Mouse (Mus musculus) kidney, adult 2 months (tissue): Measurements from ENCODE around the gene Nol10. TPM values are rescaled to one million over a fixed set of nuclear protein-coding genes. Genes with fewer than 3 reads are reported as not detected.

ENCODE experiments used
- DNase-seq: peaks from one replicate; pipeline ENCODE4 v3.0.0; 2021
- H3K27ac ChIP-seq: fragments of 200-500 bp; 2 replicates; pipeline ENCODE4 v1.5.1; 2012; ENCODE audit warnings: low read depth, low read length, control low read depth, inconsistent platforms; ENCODE audit not compliant: insufficient read depth
- H3K27me3 ChIP-seq: fragments of 200-500 bp; replicated peaks from 2 replicates; pipeline ENCODE4 v1.6.1; 2012; ENCODE audit warnings: mild to moderate bottlenecking, moderate library complexity, low read length, inconsistent platforms; ENCODE audit not compliant: control insufficient read depth, insufficient read depth
- H3K36me3 ChIP-seq: fragments of 200-500 bp; 2 replicates; pipeline ENCODE4 v1.6.1; 2012; ENCODE audit warnings: mild to moderate bottlenecking, moderate library complexity, low read length, inconsistent platforms; ENCODE audit not compliant: control insufficient read depth, insufficient read depth
- H3K4me1 ChIP-seq: fragments of 200-500 bp; 2 replicates; pipeline ENCODE4 v1.6.1; 2011; ENCODE audit warnings: low read length; ENCODE audit not compliant: control insufficient read depth, insufficient read depth
- H3K4me3 ChIP-seq: fragments of 200-500 bp; 2 replicates; pipeline ENCODE4 v1.5.1; 2011; ENCODE audit warnings: mild to moderate bottlenecking, low read depth, low read length, control low read depth; ENCODE audit not compliant: insufficient read depth
- CTCF ChIP-seq: fragments of 200-500 bp; conservative IDR thresholded peaks from 2 replicates; pipeline ENCODE4 v1.5.1; 2011; ENCODE audit warnings: low read depth, mild to moderate bottlenecking, control low read depth, low read length, moderate library complexity, mixed read lengths; ENCODE audit not compliant: insufficient read depth, insufficient read length
- POLR2A ChIP-seq: fragments of 200-500 bp; IDR thresholded peaks from one replicate; pipeline ENCODE4 v1.6.1; 2011; ENCODE audit warnings: low read depth, low read length, control low read depth
- WGBS: fragments of 180-500 bp; shearing (Covaris S2); methylation state at CpG from one replicate; pipeline ENCODE4 v1.1.7; 2018; 5-methylcytosine and 5-hydroxymethylcytosine counted together
- polyA plus RNA-seq: library from polyadenylated mRNA; depleted of rRNA; stranded (reverse); fragments of >200 nt; gene quantifications from 2 replicates; pipeline ENCODE4 v1.2.3, GENCODE M21; 2012; rRNA removed

The Nol10 gene
- polyA plus RNA-seq, 1 experiment, result 6.1 TPM

DNA sequence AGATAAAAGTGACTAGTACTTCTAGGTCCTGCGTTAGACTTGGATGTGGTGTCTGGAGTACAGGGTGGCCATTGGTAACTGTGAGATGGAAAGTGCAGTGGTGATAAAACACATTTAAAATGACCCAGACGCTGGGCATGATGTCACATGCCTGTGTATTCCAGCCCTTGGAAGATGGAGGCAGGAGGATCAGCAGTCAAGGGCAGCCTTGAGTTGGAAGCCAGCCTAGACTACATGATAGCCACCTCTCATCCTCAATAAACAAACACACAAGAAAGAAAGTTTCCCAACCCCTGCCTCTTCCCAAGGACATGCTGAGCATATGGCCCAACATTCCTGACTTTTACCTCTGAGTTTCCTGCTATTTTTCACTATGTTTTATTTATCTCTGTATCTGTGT is 130.6 kb downstream of the Nol10 start:
- no peak for DNase-seq
- no peak overlapping the region for H3K4me3 ChIP-seq
- H3K27me3 ChIP-seq, result no peaks in the 10 kb centered on the region
- 85% methylated on average over 2 of the region's 2 CpGs for WGBS
- peaks cover 10% of the 10 kb centered on the region; the same call in 1 of the 2 replicates for H3K4me1 ChIP-seq
- no peaks in the 10 kb centered on the region for H3K36me3 ChIP-seq
- no peak overlapping the region for H3K27ac ChIP-seq
- TF ChIP-seq CTCF (no peak), POLR2A (no peak)

Other genes with a start within 250 kb of the Nol10 start
- gene Kcnf1, start 171.6 kb upstream of the Nol10 start, polyA plus RNA-seq, result 0.86 and 1.0 TPM in 2 replicates
- 60.0 and 70.7 TPM in 2 replicates for gene Pdia6, start 81.9 kb upstream of the Nol10 start, polyA plus RNA-seq
- gene Atp6v1c2, start 19.1 kb upstream of the Nol10 start, polyA plus RNA-seq, result 32.4 and 39.9 TPM in 2 replicates
- 373 and 427 TPM in 2 replicates for gene Odc1, start 196.3 kb downstream of the Nol10 start, polyA plus RNA-seq